Mouse (Mus musculus) C2C12 (cell line): ENCODE data around the gene Elf2. TPM values are rescaled to one million over a fixed set of nuclear protein-coding genes. Genes with fewer than 3 reads are reported as not detected.

ENCODE experiments used
- H3K27me3 ChIP-seq: one replicate; pipeline ENCODE4 v1.6.1; 2011; ENCODE audit not compliant: control insufficient read depth, insufficient read depth, insufficient read length
- H3K36me3 ChIP-seq: one replicate; pipeline ENCODE4 v1.6.1; 2011; ENCODE audit not compliant: control insufficient read depth, insufficient read depth
- H3K4me3 ChIP-seq: one replicate; pipeline ENCODE4 v1.5.1; 2011; ENCODE audit warnings: mild to moderate bottlenecking, control low read depth; ENCODE audit not compliant: poor library complexity, insufficient read depth, severe bottlenecking
- H3K79me2 ChIP-seq: one replicate; pipeline ENCODE4 v1.6.1; 2011; ENCODE audit not compliant: control insufficient read depth, insufficient read depth
- H3K79me3 ChIP-seq: one replicate; pipeline ENCODE4 v1.6.1; 2011; ENCODE audit warnings: low read depth, control low read depth
- H3ac ChIP-seq: one replicate; pipeline ENCODE3; 2011; ENCODE audit warnings: low read depth; ENCODE audit not compliant: control insufficient read depth, insufficient read length
- CEBPB ChIP-seq: IDR thresholded peaks from one replicate; pipeline ENCODE4 v1.6.1; 2011; ENCODE audit warnings: low read depth, mild to moderate bottlenecking, control low read depth, moderate library complexity
- CTCF ChIP-seq: IDR thresholded peaks from one replicate; pipeline ENCODE4 v1.5.1; 2011; ENCODE audit not compliant: control insufficient read depth, insufficient read depth, insufficient read length
- FOSL1 ChIP-seq: IDR thresholded peaks from one replicate; pipeline ENCODE4 v1.8.0; 2011; ENCODE audit warnings: mild to moderate bottlenecking, low read length; ENCODE audit not compliant: poor library complexity, insufficient read depth, severe bottlenecking
- MAX ChIP-seq: IDR thresholded peaks from one replicate; pipeline ENCODE4 v1.6.1; 2011; ENCODE audit warnings: mild to moderate bottlenecking, control low read depth
- MYOD1 ChIP-seq: IDR thresholded peaks from one replicate; pipeline ENCODE4 v1.6.1; 2011; ENCODE audit warnings: low read depth; ENCODE audit not compliant: control insufficient read depth, insufficient read length
- MYOG ChIP-seq: IDR thresholded peaks from one replicate; pipeline ENCODE4 v1.6.1; 2011; ENCODE audit not compliant: control insufficient read depth, insufficient read length; ENCODE audit errors: extremely low read depth
- USF1 ChIP-seq: IDR thresholded peaks from one replicate; pipeline ENCODE4 v1.6.1; 2011; ENCODE audit warnings: low read depth, mild to moderate bottlenecking, control low read depth, moderate library complexity
- polyA plus RNA-seq: library from polyadenylated mRNA; unstranded; fragments of >200 nt; fragmentation: generic; extraction: Trizol; gene quantifications from one replicate; pipeline ENCODE4 v1.2.1, GENCODE M21; 2012; ENCODE audit warnings: missing spikeins

Elf2 gene
- polyA plus RNA-seq, 1 experiment, result 19.5 TPM

DNA sequence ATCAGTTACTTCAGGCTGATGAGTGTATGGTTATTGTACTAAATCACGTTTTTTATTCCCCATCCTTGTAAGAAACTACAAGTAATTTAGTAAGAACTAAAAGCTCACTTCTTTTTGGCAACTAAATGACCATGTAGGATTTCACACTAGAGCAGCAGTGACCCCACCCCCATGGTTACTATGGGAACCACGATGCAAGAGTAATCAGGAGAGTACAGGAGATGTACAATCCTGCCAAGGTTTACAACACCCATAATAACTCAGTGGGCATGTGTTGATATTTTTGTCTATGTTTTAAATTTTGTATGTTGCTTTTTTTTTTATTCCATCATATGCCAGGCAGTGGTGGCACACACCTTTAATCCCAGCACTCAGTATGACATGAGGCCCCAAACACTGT, 45.2 kb downstream of the Elf2 start:
- Histone ChIP-seq H3K4me3 (no peak overlapping the region), H3K79me2 (no peaks in the 10 kb centered on the region), H3K27me3 (no peaks in the 10 kb centered on the region), H3K36me3 (no peaks in the 10 kb centered on the region), H3ac (no peak overlapping the region), H3K79me3 (no peaks in the 10 kb centered on the region)
- TF ChIP-seq CTCF, result no peak
- no peak for TF ChIP-seq MYOG
- no peak for TF ChIP-seq USF1
- no peak for TF ChIP-seq CEBPB
- no peak for TF ChIP-seq MYOD1
- TF ChIP-seq MAX, result no peak
- TF ChIP-seq FOSL1, result no peak

- no peak for TF ChIP-seq MYOG
- no peak for TF ChIP-seq MAX
- TF ChIP-seq FOSL1, result no peak
- TF ChIP-seq MYOD1, result no peak
- Histone ChIP-seq H3K79me3 (no peaks in the 10 kb centered on the region), H3K4me3 (no peak overlapping the region), H3K36me3 (no peaks in the 10 kb centered on the region), H3K79me2 (no peaks in the 10 kb centered on the region), H3ac (no peak overlapping the region), H3K27me3 (no peaks in the 10 kb centered on the region)
Measured at GRCm38 (mm10) chr3:51294251-51294650, 46.2 kb downstream of the Elf2 start.

GRCm38 (mm10) chr3:51288880-51289821, 51.3 kb downstream of the Elf2 start:
- Histone ChIP-seq H3ac (no peak overlapping the region), H3K4me3 (no peak overlapping the region), H3K27me3 (no peaks in the 10 kb centered on the region), H3K36me3 (no peaks in the 10 kb centered on the region), H3K79me3 (no peaks in the 10 kb centered on the region), H3K79me2 (no peaks in the 10 kb centered on the region)
- TF ChIP-seq USF1 (no peak), FOSL1 (no peak), CTCF (peak; percentile 20), CEBPB (no peak), MAX (no peak)

GRCm38 (mm10) chr3:51284375-51284774, 56.1 kb downstream of the Elf2 start:
- H3K79me3 ChIP-seq, result no peaks in the 10 kb centered on the region
- no peaks in the 10 kb centered on the region for H3K27me3 ChIP-seq
- no peaks in the 10 kb centered on the region for H3K36me3 ChIP-seq
- H3K4me3 ChIP-seq, result no peak overlapping the region
- no peaks in the 10 kb centered on the region for H3K79me2 ChIP-seq
- TF ChIP-seq MYOG (no peak), MAX (no peak), CTCF (no peak), USF1 (no peak), CEBPB (no peak), FOSL1 (no peak), MYOD1 (no peak)
- no peak overlapping the region for H3ac ChIP-seq

DNA sequence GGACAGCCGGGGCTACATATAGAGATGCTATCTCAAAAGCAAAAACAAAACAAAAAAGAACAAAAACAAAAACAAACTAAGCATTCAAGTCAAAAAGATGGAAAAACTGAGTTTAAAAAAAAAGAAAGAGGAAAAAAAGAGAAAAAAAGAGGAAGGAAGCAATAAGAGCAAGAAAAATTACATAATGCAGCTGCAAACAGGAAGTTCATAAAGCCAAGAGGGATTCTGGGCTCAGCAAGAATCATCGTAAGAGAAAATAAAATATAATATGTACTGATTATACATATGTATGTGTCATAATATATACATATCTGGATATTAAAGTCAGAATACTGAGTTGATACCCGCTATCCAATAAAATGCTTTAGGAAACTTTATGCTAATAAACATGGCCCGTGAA, 58.7 kb downstream of the Elf2 start:
- H3K79me2 ChIP-seq, result no peaks in the 10 kb centered on the region
- no peak overlapping the region for H3ac ChIP-seq
- TF ChIP-seq MYOG (no peak), CEBPB (no peak), FOSL1 (no peak), CTCF (no peak), USF1 (no peak), MAX (no peak), MYOD1 (no peak)
- no peaks in the 10 kb centered on the region for H3K36me3 ChIP-seq
- no peak overlapping the region for H3K4me3 ChIP-seq
- no peaks in the 10 kb centered on the region for H3K27me3 ChIP-seq
- H3K79me3 ChIP-seq, result no peaks in the 10 kb centered on the region

DNA sequence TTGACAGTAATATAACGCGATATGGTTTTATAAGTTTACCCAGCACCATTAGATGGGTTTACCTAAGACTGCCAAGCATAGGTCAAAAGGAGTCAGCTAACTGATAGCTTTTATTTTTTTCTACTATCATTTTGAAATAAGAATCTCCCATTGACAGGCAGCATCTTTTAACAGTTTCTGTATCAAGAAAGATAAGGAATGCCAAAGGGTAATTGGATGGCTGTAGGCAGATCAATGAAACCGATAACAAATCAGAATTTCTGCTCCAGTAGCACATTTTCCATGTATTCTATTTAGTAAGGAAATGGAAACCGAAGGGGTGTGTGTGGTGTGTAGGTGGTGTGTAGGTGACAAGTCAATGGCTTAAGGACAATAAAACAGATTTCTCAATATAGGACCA, 62.0 kb downstream of the Elf2 start:
- H3ac ChIP-seq, result no peak overlapping the region
- TF ChIP-seq USF1, result no peak
- TF ChIP-seq MYOG, result no peak
- TF ChIP-seq CTCF, result no peak
- TF ChIP-seq MYOD1, result no peak
- no peak for TF ChIP-seq FOSL1
- no peak for TF ChIP-seq MAX
- no peak for TF ChIP-seq CEBPB
- H3K27me3 ChIP-seq, result no peaks in the 10 kb centered on the region
- H3K79me3 ChIP-seq, result peaks cover 24% of the 10 kb centered on the region
- H3K79me2 ChIP-seq, result peaks cover 25% of the 10 kb centered on the region
- no peaks in the 10 kb centered on the region for H3K36me3 ChIP-seq
- H3K4me3 ChIP-seq, result peak overlapping the region; percentile 97
